Mouse (Mus musculus) CD4-positive, CD25-positive, alpha-beta regulatory T cell, adult 9 weeks (primary cell): ENCODE data around the gene Nckipsd. TPM values are rescaled to one million over a fixed set of nuclear protein-coding genes. Genes with fewer than 3 reads are reported as not detected.

Experiments
- polyA plus RNA-seq: library from polyadenylated mRNA; unstranded; fragments of 100-300 nt; shearing (Covaris generic); gene quantifications from one replicate; pipeline ENCODE4 v1.2.1, GENCODE M21; 2017

Gene Nckipsd
- 3.8 TPM for polyA plus RNA-seq

DNA sequence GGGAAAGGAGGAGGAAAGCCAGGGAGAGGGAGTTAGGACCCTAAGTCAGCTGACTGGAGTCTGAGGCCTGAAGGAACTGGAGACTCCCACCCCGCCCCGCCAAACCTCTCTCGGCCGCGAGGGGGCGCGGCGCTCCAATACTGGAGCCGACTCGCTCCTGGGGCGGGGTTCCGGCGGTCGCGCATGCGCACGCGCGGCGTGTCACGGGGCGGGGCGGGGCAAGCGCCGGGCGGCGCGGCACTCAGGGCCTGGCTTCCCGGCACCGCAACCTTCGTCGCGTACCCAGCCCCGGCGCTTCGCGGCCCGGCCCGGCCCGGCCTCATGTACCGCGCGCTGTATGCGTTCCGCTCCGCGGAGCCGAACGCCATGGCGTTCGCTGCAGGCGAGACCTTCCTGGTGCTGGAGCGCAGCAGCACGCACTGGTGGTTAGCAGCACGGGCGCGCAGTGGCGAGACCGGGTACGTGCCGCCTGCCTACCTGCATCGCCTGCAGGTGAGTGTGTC is at the start of gene Nckipsd:
Gene Nckipsd (plus strand): TSS at position 206 of the 503 bp plus-strand sequence.

DNA sequence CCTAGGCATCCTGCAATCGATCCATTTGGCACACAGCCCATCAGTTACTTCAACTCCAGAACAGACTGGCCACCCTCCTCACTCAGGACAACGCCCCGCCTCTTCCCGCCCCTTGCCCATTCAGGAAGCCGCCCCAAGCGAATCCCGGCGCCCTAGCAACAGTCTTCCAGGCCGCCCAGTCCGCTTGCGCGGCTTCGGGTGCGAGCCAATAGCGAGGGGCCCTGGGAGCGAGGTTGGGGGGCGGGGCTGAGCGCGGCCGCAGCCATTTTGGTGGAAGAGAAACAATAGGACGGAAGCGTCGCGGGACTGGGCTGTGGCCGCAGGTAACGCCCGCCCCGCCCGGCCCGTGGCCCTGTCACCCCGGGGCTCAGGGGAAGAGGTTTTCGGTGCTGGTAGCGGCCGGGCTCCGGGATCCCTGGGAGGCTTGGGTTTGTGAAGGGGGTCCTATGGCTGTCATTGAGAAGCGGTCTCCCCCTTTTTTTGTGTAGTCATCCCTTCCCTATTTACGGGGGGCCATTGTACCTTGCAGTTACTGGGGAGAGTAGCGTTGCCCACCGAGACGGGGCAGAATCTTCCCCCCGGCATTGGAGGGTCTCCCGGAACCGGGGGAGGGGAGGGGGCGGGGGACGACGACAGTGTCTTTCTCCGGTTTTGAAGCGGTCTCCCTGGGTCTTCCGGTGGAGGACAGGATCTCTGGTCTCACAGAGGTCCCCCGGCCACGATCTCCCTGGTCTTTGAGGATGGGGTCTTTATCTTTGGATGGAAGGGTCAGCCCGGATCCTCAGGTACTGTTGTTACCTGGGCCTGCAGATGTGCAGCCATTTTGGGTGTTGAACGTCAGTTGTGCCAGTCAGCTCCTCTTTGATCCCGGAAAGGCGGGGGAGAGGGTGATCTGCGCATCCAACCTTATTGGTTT is 24.4 kb upstream of the Nckipsd start, which contains the start of gene Ip6k2:
Gene Ip6k2 (plus strand): TSS at position 249 of the 916 bp plus-strand sequence.

DNA sequence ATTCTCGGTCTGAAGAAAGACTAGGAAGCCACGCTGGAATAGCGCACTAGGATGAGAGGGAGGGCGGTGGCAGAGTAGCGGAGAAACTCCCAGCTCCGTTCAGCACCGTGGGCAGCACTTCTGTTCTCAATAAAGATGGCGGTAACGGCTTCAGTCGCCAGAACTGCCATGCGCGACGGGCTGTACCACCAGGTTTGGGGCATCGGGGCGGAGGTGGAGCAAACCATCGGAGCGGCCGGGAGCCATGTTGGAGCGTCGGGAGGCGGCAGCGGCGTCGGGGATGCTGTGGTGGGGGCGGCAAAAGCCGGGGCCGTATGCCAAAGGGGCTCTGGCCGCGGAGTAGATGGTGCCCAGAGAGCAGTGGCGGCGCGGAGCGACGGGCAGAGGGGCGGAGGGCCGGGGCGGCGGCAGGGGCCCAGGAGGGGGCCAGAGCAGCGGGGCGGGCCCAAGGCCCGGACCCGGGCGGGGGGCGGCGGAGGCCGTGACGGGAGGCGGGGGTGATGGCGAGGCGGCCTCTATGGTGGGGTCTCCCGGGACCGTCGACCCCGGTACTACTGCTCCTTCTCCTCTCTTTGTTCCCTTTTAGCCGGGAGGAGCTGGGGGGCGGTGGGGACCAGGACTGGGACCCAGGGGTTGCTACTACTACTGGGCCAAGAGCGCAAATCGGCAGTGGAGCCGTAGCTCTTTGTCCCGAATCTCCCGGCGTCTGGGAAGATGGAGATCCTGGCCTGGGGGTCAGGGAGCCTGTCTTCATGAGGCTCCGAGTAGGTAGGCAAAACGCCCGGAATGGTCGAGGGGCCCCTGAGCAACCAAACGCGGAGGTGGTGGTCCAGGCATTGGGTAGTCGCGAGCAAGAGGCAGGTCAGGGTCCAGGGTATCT is 17.9 kb downstream of the Nckipsd start, which contains the start of gene Celsr3:
Gene Celsr3 (plus strand): TSS at position 501 of the 880 bp plus-strand sequence.

DNA sequence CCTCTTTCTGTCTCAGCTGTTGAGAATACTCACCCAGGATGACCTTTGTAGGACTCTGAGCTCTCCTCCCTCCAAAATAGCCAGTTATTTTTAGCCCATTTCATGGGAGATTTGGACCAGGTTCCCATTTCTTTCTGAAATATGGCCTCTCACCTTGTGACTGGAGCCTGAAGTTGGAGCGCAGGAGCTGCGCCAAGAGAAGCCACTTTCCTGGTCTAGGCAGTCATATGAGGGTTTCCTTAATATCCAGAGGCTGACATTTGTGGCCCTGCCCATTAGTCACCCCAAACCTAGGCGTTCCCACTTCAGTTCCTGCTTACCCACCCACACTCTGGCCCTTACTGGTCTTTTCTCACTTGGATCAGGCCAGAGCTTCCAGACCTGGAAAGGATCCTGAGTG is 44.8 kb downstream of the Nckipsd start, which contains the start of gene Slc26a6:
Gene Slc26a6 (plus strand): TSS at position 308 of the 400 bp plus-strand sequence.

Other genes with a start within 250 kb of the Nckipsd start
- 122 TPM for gene Impdh2, start 248.1 kb upstream of the Nckipsd start, polyA plus RNA-seq
- gene Ndufaf3, start 240.9 kb upstream of the Nckipsd start, polyA plus RNA-seq, result 77.9 TPM
- gene Dalrd3, start 238.5 kb upstream of the Nckipsd start, polyA plus RNA-seq, result 131 TPM
- 90.3 TPM for gene Wdr6, start 229.6 kb upstream of the Nckipsd start, polyA plus RNA-seq
- gene P4htm, start 210.7 kb upstream of the Nckipsd start, polyA plus RNA-seq, result 16.3 TPM
- gene Arih2, start 159.0 kb upstream of the Nckipsd start, polyA plus RNA-seq, result 54.4 TPM
- 68.6 TPM for gene Slc25a20, start 146.3 kb upstream of the Nckipsd start, polyA plus RNA-seq
- 3.9 TPM for gene Prkar2a, start 119.1 kb upstream of the Nckipsd start, polyA plus RNA-seq
- 18.0 TPM for gene Ip6k2, start 24.6 kb upstream of the Nckipsd start, polyA plus RNA-seq
- 0.45 TPM for gene Celsr3, start 18.0 kb downstream of the Nckipsd start, polyA plus RNA-seq
- 19.0 TPM for gene Slc26a6, start 44.9 kb downstream of the Nckipsd start, polyA plus RNA-seq
- gene Tmem89, start 106.3 kb downstream of the Nckipsd start, polyA plus RNA-seq, result not detected
- gene Uqcrc1, start 128.3 kb downstream of the Nckipsd start, polyA plus RNA-seq, result 384 TPM
- 0.61 TPM for gene Col7a1, start 145.2 kb downstream of the Nckipsd start, polyA plus RNA-seq
- not detected for gene Ucn2, start 177.6 kb downstream of the Nckipsd start, polyA plus RNA-seq
- 8.2 TPM for gene Pfkfb4, start 183.4 kb downstream of the Nckipsd start, polyA plus RNA-seq
- 5,230 TPM for gene Shisa5, start 230.2 kb downstream of the Nckipsd start, polyA plus RNA-seq